Mouse (Mus musculus) spleen, adult 2 months (tissue): ENCODE measurements at regions not wholly inside any gene's neighbourhood (a gene's known extent, or its start where the extent isn't known, plus 50 kb on each side); places are given as distances from the start of the nearest gene placed in this dataset.

Experiments
- DNase-seq, 2 experiments: peaks; one replicate each; pipeline versions ENCODE4 v3.0.0 to v3.0.0-alpha.2; 2012 to 2021; ENCODE audit warnings: low spot score in 2 of 2, low read depth in 1 of 2
- H3K27ac ChIP-seq: fragments of 200-500 bp; 2 replicates; pipeline ENCODE4 v1.5.1; 2012; ENCODE audit warnings: low read length, inconsistent platforms; ENCODE audit not compliant: insufficient read depth
- H3K27me3 ChIP-seq: fragments of 200-500 bp; 2 replicates; pipeline ENCODE4 v1.6.1; 2012; ENCODE audit warnings: mild to moderate bottlenecking, moderate library complexity, low read length, inconsistent platforms; ENCODE audit not compliant: control insufficient read depth, insufficient read depth
- H3K36me3 ChIP-seq: fragments of 200-500 bp; 2 replicates; pipeline ENCODE4 v1.6.1; 2012; ENCODE audit warnings: mild to moderate bottlenecking, low read length, inconsistent platforms; ENCODE audit not compliant: control insufficient read depth, insufficient read depth
- H3K4me1 ChIP-seq: fragments of 200-500 bp; 2 replicates; pipeline ENCODE4 v1.6.1; 2011; ENCODE audit warnings: inconsistent platforms; ENCODE audit not compliant: control insufficient read depth, insufficient read depth, insufficient read length
- H3K4me3 ChIP-seq: fragments of 200-500 bp; 2 replicates; pipeline ENCODE4 v1.5.1; 2011; ENCODE audit warnings: mild to moderate bottlenecking, inconsistent platforms; ENCODE audit not compliant: insufficient read depth, insufficient read length; ENCODE audit errors: extremely low read depth
- CTCF ChIP-seq: fragments of 200-500 bp; IDR thresholded peaks from 2 replicates; pipeline ENCODE4 v1.5.1; 2011; ENCODE audit warnings: mild to moderate bottlenecking, inconsistent platforms; ENCODE audit not compliant: insufficient read depth, insufficient read length, insufficient replicate concordance; ENCODE audit errors: extremely low read depth
- POLR2A ChIP-seq: fragments of 200-500 bp; IDR thresholded peaks from 2 replicates; pipeline ENCODE4 v1.6.1; 2011; ENCODE audit warnings: low read depth, low read length, inconsistent platforms
- WGBS: fragments of 180-500 bp; shearing (Covaris S2); methylation state at CpG from one replicate; pipeline ENCODE4 v1.1.7; 2018; 5-methylcytosine and 5-hydroxymethylcytosine counted together

DNA sequence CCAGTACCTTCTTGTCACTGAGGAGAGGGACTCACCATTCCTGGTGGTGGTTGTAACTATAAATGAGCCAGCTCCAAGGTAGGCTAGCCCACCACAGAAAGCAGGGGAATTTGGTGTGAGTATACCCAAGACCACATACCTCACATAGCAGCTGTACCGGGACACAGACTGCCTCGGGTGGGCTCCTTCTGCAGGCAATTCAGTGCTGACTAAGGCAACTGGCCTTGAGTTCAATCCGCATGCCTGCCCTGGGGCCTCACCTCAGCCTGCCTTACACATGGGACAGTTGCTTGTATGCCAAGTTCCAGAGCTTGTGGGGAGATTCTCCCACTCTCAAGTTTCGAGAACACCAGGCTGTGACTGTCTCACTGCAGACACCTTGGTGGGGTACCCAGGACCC, 153.6 kb downstream of the Gm26897 start:
- Histone ChIP-seq H3K36me3 (no peaks in the 10 kb centered on the region), H3K27ac (no peak overlapping the region), H3K4me1 (no peaks in the 10 kb centered on the region), H3K4me3 (no peak overlapping the region), H3K27me3 (no peaks in the 10 kb centered on the region)
- TF ChIP-seq POLR2A (no peak), CTCF (no peak)
- DNase-seq, result no peak
- 80% methylated on average over 4 of the region's 4 CpGs for WGBS

DNA sequence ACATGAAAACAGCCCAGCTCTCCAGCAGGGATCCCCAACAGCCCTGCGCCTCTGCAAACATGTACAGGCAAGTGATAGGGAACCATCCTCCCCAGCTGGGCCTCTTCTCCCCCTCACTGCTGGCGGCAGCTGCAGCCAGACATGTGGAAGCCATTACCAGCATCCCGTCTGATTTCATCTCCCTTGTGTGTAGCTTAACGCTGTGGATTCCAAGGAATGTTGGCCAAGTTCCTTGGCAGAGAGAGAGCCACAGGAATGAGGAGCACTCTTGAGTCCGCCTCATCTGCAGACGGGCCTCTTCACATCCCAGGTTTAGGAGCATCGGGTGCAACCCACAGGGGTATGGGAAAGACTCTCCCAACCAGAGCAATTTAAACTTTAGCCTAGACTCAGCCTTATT, 157.1 kb downstream of the Gm26897 start:
- Histone ChIP-seq H3K4me3 (no peak overlapping the region), H3K27me3 (no peaks in the 10 kb centered on the region), H3K27ac (no peak overlapping the region), H3K36me3 (no peaks in the 10 kb centered on the region), H3K4me1 (no peaks in the 10 kb centered on the region; the same call in 1 of the 2 replicates)
- 81% methylated on average over 7 of the region's 7 CpGs for WGBS
- TF ChIP-seq CTCF (no peak), POLR2A (no peak)
- DNase-seq, result no peak

GRCm38 (mm10) chr5:111891261-111891693, 157.6 kb downstream of the Gm26897 start:
- no peak for DNase-seq
- WGBS, result 82% methylated on average over 8 of the region's 8 CpGs
- H3K27ac ChIP-seq, result no peak overlapping the region
- H3K27me3 ChIP-seq, result no peaks in the 10 kb centered on the region
- no peaks in the 10 kb centered on the region; the same call in 1 of the 2 replicates for H3K4me1 ChIP-seq
- TF ChIP-seq POLR2A, result no peak
- no peak for TF ChIP-seq CTCF
- no peak overlapping the region for H3K4me3 ChIP-seq
- H3K36me3 ChIP-seq, result no peaks in the 10 kb centered on the region

GRCm38 (mm10) chr5:111892956-111893355, 159.2 kb downstream of the Gm26897 start:
- TF ChIP-seq CTCF (no peak), POLR2A (no peak)
- 35% methylated on average over 3 of the region's 3 CpGs for WGBS
- Histone ChIP-seq H3K4me3 (no peak overlapping the region), H3K4me1 (no peaks in the 10 kb centered on the region; the same call in 1 of the 2 replicates), H3K36me3 (no peaks in the 10 kb centered on the region), H3K27ac (no peak overlapping the region), H3K27me3 (no peaks in the 10 kb centered on the region)
- DNase-seq, result no peak

DNA sequence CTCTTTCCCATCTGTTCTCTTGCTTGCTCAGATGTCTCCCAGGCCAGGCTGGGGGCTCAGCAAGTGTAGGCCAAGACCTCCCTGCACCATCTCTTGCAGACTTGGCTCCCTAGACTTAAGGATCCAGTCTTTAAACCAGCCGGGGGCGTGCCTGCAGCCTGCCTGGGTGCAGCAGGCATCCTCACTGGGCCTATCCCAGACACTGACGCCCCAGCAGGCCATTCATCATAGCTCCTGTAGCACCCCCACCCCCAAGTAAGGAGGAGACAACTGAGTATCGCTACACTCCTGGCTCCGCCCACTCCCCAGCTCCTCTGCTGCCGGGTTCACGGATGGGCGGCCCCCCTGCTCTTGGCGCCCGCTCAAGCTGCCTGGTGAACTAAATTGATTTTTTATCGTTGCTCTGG, 160.2 kb downstream of the Gm26897 start:
- Histone ChIP-seq H3K27me3 (no peaks in the 10 kb centered on the region), H3K36me3 (no peaks in the 10 kb centered on the region), H3K27ac (no peak overlapping the region), H3K4me3 (no peak overlapping the region), H3K4me1 (no peaks in the 10 kb centered on the region; the same call in 1 of the 2 replicates)
- no peak for DNase-seq
- no peak for TF ChIP-seq POLR2A
- WGBS, result 11% methylated on average over 11 of the region's 11 CpGs

- H3K36me3 ChIP-seq, result no peaks in the 10 kb centered on the region
- H3K27ac ChIP-seq, result no peak overlapping the region
- no peaks in the 10 kb centered on the region; the same call in 1 of the 2 replicates for H3K4me1 ChIP-seq
- DNase-seq, result no peak
- no peak for TF ChIP-seq CTCF
- no peak for TF ChIP-seq POLR2A
- H3K27me3 ChIP-seq, result no peaks in the 10 kb centered on the region
- whole genome bisulfite sequencing, result 60% methylated on average over 4 of the region's 4 CpGs
- no peak overlapping the region for H3K4me3 ChIP-seq
Measured at GRCm38 (mm10) chr5:111897568-111897967, 163.8 kb downstream of the Gm26897 start.

GRCm38 (mm10) chr5:111898482-111898881, 164.8 kb downstream of the Gm26897 start:
- H3K4me3 ChIP-seq, result no peak overlapping the region
- no peaks in the 10 kb centered on the region for H3K27me3 ChIP-seq
- 74% methylated on average over 12 of the region's 12 CpGs for WGBS
- no peak overlapping the region for H3K27ac ChIP-seq
- TF ChIP-seq POLR2A (no peak), CTCF (no peak)
- H3K36me3 ChIP-seq, result no peaks in the 10 kb centered on the region
- no peak for DNase-seq
- H3K4me1 ChIP-seq, result no peaks in the 10 kb centered on the region; the same call in 1 of the 2 replicates
